Mouse (Mus musculus) embryonic facial prominence, embryonic 12.5 days (tissue): ENCODE results near the gene Srp14. TPM values are rescaled to one million over a fixed set of nuclear protein-coding genes. Genes with fewer than 3 reads are reported as not detected.

Experiments
- polyA plus RNA-seq: library from polyadenylated mRNA; unstranded; fragments of >200 nt; fragmentation: Nextera tagmentation; extraction: Ambion mirVana; gene quantifications from 2 replicates; pipeline ENCODE4 v1.2.1, GENCODE M21; 2016

The Srp14 gene
- polyA plus RNA-seq, 1 experiment from 2014 or later: 239 TPM

Other genes starting within 250 kb of the Srp14 start
- 1.3 and 1.9 TPM in 2 replicates for gene Fsip1, start 222.7 kb downstream of the Srp14 start, polyA plus RNA-seq
- gene Gpr176, start 106.3 kb downstream of the Srp14 start, polyA plus RNA-seq: 0.41 and 0.71 TPM in 2 replicates
- gene Eif2ak4, start 91.1 kb downstream of the Srp14 start, polyA plus RNA-seq: 14.3 and 15.7 TPM in 2 replicates
- gene Bmf, start 70.0 kb upstream of the Srp14 start, polyA plus RNA-seq: 6.6 and 7.1 TPM in 2 replicates
- gene Bub1b, start 118.5 kb upstream of the Srp14 start, polyA plus RNA-seq: 99.8 and 106 TPM in 2 replicates
- gene Pak6, start 183.6 kb upstream of the Srp14 start, polyA plus RNA-seq: 1.2 and 1.5 TPM in 2 replicates
- not detected in 2 replicates for gene Ankrd63, start 224.3 kb upstream of the Srp14 start, polyA plus RNA-seq
- gene Plcb2, start 248.7 kb upstream of the Srp14 start, polyA plus RNA-seq: 0.38 and 0.47 TPM in 2 replicates